Mouse (Mus musculus): ENCODE measurements around the gene Spef1.

The Spef1 gene

DNA sequence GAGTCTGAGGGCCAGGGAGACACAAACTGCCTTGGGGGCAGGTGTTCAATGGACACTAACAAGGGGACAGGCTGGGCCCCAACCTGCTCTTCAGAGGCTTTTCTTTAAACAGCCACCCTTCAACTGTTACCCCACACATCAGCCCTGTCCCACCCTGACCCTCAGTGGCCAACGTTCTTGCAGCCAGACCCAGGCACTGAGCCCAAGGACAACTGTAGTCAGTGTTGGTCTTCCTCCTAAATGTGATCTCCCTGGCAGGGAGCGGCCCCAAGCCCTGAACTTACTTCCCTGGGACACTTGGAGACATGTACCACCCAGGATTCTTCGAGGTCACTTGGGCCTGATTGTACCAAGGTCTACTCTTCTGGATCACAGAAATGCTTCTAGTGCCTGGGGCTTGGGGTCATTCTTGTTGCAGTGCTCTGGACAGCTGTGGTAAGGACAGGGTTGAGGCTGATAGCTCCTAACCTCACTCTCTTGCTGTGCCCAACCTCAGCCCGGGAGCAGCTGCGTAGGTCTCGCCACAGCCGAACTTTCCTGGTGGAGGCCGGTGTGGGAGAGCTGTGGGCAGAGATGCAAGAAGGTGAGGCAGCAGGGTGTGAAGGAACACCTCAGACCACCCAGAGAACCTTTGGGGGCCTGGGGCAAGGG is 45.6 kb downstream of the Spef1 start:
- no peak for DNase-seq (ENCODE audit: low spot score)

DNA sequence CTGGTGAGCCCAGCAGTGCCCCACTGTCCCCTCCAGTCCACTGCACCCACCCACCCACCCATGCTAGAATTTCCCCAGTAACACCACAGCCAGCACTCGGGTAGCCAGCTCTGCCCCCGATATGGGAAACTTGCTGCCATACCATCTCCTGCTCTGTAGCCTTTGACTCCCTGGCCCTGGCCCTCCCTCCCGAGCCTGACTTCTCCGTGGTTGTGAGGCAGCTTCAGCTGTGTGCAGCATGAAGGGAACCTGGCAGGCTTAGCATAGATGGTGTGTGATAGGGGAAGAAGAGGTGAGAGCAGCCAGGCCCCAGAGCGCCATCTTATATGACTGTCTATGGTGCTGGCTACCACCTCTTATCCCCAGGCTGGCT is 46.6 kb downstream of the Spef1 start:
- no peak for DNase-seq (ENCODE audit: low spot score)

DNA sequence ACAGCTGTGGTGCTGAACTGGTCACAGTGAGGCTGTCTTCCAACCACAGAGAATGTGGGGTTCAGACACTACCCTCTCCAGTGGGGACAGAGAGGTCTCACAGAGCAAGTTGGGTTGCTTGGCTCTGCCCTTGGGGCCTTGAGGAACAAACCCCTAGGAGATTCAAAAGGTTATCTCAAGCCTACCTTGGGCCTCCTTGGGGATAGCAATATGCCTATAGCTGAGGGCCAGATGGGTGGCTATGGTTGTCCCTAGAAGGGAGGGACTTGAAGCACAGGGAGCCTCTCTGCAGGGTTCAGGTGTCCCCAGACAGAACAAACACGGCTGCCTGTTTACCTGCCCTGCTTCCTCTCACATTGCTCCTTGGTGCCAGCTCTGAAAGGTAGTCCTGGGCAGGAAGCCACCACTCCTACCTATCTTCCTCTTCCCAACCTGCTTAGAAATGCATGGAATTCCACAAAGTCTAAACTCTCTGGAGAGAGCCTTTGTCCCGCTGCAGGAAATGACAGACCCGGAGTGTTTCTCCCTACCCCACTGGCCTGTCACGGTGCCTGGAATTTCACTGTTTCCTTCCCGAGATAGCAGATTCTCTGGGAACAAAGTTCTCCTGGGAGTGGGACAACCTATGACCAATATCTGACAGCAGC is 47.1 kb downstream of the Spef1 start:
- no peak for DNase-seq (ENCODE audit: low spot score)

DNA sequence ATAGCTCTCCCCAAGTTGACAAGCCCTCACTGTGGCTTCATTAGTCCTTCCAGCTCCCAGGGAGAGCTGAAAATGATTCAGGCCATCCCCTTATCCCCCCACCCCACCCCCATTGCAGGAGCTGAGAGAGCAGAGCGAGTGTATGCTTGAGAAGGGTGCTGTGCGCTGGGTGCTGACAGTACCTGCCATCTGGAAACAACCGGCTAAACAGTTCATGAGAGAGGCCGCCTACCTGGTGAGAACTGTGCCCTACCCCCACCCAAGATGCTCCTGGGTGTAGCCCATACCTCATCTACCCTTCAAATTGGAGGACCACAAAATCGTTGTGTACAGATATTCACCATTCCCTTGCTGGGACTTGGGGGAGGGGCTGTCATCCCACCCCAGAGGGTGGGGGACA is 47.8 kb downstream of the Spef1 start:
- no peak for DNase-seq (ENCODE audit: low spot score)

DNA sequence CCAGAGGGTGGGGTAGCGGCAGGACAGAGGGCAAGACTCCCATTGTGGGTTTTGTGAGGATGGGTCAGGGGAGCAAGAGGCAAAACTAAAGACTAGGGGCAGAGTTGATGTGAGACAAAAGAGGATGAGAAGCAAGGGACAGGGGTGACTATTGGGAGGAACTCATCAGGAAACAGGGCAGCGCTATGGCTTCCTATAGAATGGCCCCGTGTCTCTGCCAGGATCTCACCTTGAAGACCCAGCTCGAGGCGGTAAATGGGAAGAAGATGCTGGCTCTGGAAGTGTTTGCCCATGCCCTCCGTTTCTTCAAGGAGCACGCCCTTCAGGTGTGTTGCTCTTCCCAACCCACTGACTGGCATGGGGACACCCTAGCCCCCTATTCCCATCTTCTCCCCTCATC is 48.3 kb downstream of the Spef1 start:
- no peak for DNase-seq (ENCODE audit: low spot score)

DNA sequence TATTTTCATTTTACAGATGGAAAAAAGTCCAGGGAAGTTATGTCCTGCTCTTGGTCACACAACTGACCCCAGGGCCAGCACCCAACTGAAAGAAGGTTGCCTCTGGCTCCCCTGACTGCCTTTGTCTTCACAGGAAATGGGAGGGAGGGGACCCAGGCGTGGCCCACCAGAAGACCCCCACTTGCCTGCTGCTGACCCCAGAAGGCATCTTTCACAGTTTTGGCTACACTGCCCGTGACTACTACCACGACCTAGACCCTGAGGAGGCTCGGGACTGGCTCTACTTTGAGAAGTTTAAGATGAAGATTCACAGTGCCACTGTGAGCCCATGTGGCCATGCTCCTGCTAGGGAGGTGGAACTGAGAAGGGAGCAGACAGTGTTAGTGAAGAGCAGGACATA is 48.8 kb downstream of the Spef1 start:
- no peak for DNase-seq (ENCODE audit: low spot score)

DNA sequence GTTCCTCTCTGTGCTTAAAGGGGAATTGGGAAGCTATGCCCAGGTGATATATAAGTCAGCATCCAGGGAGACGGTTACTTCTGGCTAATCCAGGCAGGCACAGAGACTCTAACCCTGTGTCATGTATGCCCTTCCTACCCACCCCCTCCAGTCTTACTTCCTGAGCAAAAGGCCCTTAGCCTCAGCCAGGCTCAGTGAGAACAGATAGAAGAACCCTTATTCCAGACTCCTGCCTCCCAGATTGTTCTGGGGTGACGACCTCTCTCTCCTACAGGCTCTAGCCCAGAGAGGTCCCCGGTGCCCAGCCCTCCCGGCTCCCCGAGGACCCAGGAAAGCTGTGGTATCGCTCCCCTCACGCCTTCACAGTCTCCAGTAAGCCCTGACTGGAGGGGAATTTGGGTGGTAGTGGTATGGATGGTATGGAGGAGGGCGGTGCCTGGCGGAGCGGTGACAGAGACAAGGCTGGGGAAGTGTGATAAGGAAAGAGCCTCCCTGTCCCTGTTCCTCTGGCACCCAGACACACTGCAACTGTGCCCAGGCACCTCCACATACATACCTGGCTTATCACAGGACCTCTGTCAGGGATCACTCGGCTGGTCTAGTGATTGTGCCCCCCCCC is 51.5 kb downstream of the Spef1 start:
- no peak for DNase-seq (ENCODE audit: low spot score)

DNA sequence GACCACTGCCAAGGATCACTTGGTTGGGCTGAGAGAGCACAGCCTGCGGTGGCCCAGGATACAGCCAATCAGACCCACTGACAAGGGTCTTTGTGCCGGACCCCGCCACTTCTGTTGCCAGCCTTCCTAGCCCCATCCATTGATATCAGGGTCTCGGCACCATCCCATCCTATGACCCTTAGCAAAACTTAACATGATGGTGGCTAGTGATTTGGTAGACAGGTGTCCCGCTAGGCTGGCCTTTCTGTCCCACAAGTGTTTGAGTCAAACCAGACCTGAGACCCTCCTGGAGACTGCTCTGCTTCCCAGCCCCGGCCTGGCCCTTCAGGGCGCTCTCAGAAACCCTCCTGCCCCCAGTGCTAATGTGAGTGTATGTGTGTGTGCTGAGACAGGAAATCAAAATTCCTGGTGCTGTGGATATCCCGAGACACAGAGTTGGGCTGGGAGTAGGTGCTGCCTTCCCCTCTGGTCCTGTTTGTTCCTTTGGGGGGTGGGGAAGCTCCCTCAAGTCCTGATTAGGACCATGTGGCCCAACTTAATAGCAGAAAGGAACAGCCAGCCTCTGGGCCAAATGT is 52.2 kb downstream of the Spef1 start:
- DNase-seq (ENCODE audit: low spot score), result no peak

DNA sequence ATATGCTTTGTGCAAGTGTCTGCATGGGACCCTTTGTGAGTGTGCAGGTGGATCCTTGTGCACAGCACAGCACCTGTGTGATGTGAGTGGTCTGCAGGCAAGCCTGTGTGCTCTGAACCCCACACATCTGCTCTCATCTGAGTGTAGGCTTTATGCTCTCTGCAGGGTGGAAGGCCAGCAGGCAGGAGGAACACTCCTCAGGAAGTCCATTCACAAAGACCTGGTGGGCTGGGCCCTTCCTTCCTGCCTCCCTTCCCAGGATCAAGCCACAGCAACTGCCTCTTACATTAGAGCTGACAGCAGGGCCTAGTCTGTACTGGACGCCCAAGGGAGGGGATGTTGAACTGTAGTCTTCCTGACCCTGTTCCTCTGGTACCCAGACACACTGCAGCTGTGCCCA is 52.7 kb downstream of the Spef1 start:
- DNase-seq (ENCODE audit: low spot score), result no peak

DNA sequence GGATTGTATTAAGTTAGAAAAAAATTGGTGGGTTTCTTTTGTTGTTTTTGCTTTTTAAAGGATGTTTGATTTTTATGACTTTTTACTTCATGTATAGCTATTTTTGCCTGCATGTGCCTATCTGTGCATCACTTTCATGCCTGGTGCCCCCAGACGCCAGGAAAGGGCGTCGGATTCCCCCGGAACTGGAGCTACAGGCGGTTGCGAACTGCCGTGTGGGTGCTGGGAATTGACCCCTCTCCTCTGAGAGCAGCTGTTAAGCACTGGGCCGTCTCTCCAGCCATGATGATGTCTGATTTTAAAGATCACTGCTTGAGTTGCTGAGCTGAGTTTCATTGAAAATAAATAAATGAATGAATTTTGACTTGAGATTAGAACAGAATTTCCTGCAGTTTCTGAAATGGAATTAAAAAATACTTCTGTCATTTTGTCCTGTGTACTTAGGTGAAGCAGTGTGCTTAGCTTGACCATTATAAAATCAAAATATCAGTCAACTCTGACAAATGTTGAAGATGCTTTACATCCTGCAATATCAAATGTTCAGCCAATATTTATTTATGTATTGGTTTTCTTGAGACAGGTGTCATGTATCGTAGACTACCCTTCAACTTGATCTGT is 54.0 kb downstream of the Spef1 start, which contains the start of gene Gm11037:
Gm11037 (plus strand) TSS at position 568 of the 618 bp plus-strand sequence.
- no peak for DNase-seq (ENCODE audit: low spot score)

DNA sequence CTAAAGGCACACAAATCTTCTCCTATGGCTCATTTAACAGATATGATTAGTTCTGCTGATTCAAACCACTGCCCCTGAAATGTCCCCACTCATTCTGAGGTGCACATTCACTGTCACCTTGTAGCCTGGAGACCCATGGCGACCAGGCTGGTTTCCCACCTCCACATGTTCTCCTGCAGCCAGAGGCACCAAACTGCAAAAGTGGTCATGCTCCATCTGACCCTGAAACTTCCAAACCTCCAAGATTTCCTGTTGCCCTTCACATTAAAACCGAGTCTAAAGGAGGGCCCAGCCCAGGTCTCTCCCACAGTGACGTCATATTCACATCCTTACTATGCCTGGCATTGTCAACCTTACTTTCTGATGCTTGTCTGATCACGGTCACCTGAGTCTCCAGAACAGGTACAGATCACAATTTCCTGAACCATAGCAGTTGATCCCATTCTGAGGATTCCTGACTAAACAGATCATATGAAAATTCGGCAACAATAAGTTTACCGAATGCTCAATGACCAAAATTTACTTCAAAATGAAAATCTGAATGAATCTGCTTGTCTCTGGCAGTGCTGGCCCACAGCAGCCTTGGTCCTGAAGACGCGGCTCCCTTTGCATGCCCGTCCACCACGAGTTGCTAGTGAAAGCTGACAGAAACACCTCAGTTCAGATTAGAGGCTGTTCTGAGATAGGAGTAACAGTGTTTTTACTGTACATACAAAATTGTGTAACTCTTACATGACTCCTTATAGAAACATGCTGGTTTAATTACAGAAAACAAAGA is 54.8 kb downstream of the Spef1 start:
- no peak for DNase-seq (ENCODE audit: low spot score)

DNA sequence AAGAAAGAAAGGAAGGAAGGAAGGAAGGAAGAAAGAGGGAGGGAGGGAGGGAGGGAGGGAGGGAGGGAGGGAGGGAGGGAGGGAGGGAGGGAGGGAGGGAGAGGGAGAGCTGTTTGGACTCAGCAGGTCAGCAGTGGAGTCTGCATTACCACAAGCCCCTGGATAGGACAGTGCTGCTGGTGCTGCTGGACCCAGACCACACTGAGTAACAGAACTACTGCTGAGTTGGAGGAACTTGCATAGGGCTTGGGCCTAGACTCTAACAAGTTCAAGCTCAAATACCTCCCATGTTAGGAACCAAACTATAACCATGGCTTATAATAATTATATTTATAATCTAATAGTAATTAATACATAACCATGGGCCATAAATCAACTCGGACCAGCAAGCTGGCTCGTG is 56.2 kb downstream of the Spef1 start:
- DNase-seq (ENCODE audit: low spot score), result no peak

DNA sequence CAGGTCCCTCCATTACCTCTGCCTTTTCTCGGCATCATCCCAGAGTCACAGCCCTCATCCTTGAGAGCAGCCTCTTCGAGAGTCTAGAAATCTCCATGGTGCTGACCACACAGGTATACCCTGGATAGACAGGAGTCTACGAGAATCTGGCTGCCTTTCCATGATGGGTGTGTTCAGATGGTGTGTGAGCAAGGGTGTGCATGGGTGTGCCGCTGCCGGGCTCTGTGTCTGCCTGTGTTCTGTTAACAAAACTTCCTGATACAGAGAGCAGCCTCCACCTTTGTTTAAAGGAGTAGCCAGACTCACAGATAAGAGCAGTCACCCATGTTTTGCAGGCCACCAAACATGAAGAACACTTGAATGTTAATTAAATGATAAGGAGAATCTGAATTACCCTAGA is 57.2 kb downstream of the Spef1 start:
- DNase-seq (ENCODE audit: low spot score), result no peak

DNA sequence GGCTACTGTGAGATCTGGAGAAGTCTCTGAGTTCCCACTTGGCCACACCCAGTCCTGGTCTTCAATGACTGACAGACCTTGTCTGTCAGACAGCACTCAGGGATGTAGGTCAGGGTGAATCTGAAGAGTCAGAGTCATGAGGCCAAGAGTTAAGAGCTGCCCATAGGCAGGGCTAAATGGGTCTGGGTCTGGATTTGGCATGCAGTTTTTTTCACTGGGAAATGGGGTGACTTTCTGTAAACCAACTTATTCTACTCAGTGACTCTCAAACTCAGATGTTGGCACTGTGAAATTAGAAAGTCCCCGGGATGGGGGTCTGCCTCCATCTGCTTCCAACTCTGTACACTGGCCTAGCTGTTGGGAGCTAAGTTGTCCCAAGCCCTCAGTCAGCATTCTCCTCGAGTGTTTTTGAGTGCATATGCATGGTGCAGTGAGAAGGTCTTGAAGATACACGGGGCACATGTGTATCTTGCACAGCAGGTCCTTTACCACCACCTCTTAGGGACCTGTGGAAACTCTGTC is 58.4 kb downstream of the Spef1 start:
- DNase-seq (ENCODE audit: low spot score), result no peak

DNA sequence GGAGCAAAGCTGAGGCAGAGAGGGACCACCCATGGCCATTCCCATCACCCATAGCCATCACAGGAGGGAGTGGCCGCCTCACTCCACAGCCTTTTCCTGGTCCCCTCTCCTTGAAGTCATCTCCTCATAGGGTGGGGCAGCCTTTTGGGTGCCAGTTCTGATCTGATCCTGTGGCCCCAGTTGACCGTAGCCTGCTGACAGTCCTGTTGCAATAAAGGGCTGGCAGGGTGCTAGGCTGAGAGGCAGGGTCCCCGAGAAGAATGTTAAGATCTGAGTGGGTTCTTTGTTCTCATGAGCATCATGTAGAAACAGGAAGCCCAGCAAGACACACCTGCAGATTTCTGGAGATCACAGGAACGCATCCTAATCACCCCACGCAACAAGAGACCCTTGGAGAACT is 58.9 kb downstream of the Spef1 start:
- DNase-seq (ENCODE audit: low spot score), result no peak

DNA sequence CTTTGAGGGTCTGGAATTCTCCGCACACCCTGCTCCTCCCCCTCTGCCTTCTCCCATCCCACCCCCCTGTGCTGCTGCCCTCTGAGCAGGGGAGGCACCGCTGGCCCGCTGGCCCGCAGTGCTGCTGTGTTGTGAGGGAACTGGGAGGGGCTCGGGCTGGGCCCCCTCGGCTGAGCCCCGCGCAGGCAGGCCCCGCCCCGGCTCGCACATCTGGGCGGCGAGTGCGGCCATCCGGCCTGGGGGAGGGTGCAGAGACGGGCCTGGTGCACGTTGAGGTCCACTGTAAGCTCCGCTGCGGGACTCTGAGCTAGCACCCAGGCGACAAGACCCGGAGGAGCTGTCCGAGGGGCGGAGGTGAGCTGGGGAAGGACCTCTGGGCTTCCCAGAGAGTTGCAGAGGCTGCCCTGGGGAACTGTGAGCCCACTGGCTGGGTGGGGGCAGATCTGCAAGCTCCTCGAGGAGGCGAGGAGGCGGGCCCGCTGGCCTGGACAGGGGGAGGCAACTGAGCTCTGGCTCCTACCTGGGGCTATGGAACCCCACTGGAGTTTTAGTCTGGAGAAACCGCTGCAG is 59.8 kb downstream of the Spef1 start, which contains the start of gene Hspa12b:
Hspa12b (plus strand) TSS at position 120 of the 570 bp plus-strand sequence.
- peak; percentile 65 for DNase-seq (ENCODE audit: low spot score)

DNA sequence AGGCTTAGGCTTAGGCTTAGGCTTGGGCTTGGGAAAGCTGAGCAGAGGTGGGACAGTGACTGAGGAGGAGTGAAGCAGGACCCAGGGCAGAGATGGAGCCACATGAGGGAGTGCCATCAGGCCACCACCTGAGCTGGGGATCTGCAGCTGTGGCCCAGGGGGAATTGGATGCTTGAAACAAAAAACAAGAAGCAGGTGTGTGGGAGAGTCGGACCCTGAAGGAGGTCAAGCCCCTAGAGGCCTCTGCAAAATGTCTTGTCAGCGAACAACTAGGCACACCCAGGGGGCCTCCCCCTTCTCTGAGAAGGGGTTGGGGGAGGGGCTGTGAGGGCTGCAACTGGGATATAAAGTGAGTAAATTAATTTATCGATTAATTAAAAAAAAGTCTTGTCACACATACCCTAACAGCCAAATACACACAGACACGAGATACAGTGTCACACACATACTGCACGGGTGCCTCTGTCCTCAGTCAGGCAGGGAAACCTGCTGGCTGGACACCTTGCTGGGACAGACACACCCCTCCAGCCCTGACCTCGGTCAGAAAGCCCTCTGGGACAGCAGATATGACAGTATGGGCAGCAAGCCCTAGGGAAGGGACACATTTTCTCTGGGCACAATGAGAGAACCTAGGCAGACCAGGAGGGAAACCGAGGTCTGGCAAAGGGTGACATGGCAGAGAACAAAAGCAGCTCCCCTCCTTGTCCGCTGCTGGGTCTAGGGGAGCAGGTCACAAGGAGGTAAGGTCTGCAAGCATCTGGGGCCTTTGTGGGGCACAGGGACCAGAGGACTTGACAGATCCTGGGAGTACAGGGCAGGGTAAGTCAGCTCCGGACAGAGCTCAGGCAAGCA is 60.9 kb downstream of the Spef1 start:
- DNase-seq (ENCODE audit: low spot score), result no peak

DNA sequence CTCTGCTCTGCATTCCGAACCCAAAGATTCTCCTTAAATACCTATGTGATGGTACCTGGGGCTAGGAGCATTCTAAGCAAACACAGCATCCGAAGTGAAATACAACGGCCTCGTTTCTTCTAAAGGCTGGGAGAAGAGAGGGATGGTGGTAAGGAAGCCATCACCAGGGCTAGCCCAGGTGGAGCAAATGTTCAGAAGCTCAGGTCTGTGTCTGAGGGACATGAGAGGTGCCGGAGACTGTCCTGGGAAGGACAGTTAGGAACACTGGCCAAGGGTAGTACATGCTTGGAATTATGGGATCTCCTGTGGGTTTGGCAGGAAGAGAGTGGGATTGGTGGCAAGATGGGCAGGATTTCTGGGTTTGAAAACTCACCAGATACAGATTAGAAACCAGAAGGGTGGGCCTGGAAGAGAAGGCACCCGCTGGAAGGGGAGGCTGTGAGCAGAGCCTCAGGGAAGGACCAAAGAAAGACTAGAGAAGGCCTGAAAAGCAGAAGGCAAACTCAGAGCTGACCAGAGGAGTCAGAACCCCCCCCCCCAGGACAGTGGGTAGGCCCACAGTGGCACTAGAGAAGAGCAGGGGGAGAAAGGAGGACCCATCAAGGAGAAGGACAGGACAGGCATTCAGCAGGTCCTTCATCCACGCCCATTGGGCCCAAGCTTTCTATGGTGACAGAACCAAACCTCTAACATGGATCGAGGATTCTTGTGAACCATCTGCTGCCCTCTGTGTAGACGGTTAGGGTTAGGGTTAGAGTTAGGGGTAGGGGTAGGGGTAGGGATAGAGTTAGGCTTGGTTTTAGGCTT is 61.7 kb downstream of the Spef1 start:
- DNase-seq (ENCODE audit: low spot score), result no peak

DNA sequence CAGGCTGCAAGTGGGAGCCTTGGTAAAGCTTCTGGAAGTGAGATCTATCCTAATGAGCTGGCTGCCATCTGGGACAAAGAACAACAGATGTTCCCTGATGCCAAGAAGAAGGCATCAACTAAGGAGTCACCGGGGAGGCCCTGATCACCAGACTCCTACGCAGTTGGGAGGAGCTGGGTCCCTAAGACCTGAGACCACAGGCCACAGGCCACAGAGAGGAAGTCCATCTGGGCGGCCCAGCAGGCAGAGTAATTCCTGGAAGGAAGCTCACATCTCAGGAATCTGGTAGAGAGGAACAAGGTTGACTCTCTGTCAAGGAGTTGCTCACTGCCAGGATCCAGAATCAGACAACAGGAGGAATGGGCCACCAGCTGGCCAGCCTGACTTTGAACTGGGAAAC is 62.9 kb downstream of the Spef1 start:
- DNase-seq (ENCODE audit: low spot score), result no peak
